Mouse (Mus musculus) gastrocnemius, adult 2 months (tissue): ENCODE data around the gene Vmn1r85. TPM values are rescaled to one million over a fixed set of nuclear protein-coding genes. Genes with fewer than 3 reads are reported as not detected.
"Not testable (repeated sequence)": the region's sequence is repeated elsewhere in the genome, so short reads cannot be mapped to it uniquely, and the experiment has no call there.

ENCODE experiments used
- DNase-seq: peaks from one replicate; pipeline ENCODE4 v3.0.0; 2022
- H3K27ac ChIP-seq: fragments of 200-600 bp; 2 replicates; pipeline ENCODE4 v1.8.1; 2022; ENCODE audit warnings: mild to moderate bottlenecking
- H3K4me3 ChIP-seq: fragments of 200-600 bp; 2 replicates; pipeline ENCODE4 v1.8.1; 2022; ENCODE audit warnings: mild to moderate bottlenecking, moderate library complexity
- CTCF ChIP-seq: fragments of 200-600 bp; IDR thresholded peaks from 2 replicates; pipeline ENCODE4 v1.8.1; 2022; ENCODE audit warnings: antibody characterized with exemption, mild to moderate bottlenecking, moderate library complexity
- intact Hi-C: fragments of 180-260 bp; cut with DNase I; formaldehyde crosslinking; loops from one replicate; pipeline ENCODE4 v1.15.1; 2025
- long read RNA-seq, 2 experiments: library from polyadenylated mRNA; stranded (forward); transcript quantifications; one replicate each; pipeline ENCODE4 v2.0.0; 2021
- total RNA-seq, 2 experiments: library from RNA; stranded (reverse); gene quantifications; 2 replicates each; pipeline ENCODE4 v1.2.3; 2021

Gene Vmn1r85
- total RNA-seq: not detected
- long read RNA-seq, experiment 1: 0 reads
- long read RNA-seq, experiment 2: 0 reads

GRCm38 (mm10) chr7:13095073-13095472 lies at the start of gene Vmn1r85:
Gene Vmn1r85 (minus strand): TSS chr7:13095173.
- no peak within 1 kb of the TSS for H3K4me3 ChIP-seq
- intact Hi-C loops: no loop called here
- no peak within 1 kb of the TSS for H3K27ac ChIP-seq
- no peak for DNase-seq
- TF ChIP-seq CTCF: no peak

GRCm38 (mm10) chr7:13140057-13140456 lies 45.1 kb upstream of the Vmn1r85 start, which contains the start of gene Vmn1r87:
Gene Vmn1r87 (minus strand): TSS chr7:13140157.
- no peak for DNase-seq
- H3K4me3 ChIP-seq: no peak within 1 kb of the TSS
- H3K27ac ChIP-seq: no peak within 1 kb of the TSS
- no peak for TF ChIP-seq CTCF
- intact Hi-C loops: no loop called here

GRCm38 (mm10) chr7:13137340-13137739 lies 42.4 kb upstream of the Vmn1r85 start:
- intact Hi-C loops: no loop called here
- TF ChIP-seq CTCF: no peak
- Histone ChIP-seq H3K27ac (no peak overlapping the region), H3K4me3 (no peak overlapping the region)
- no peak for DNase-seq

- intact Hi-C loops: no loop called here
- DNase-seq: no peak
- no peak overlapping the region for H3K4me3 ChIP-seq
- TF ChIP-seq CTCF: no peak
- no peak overlapping the region for H3K27ac ChIP-seq
These were observed 36.9 kb upstream of the Vmn1r85 start for GRCm38 (mm10) chr7:13131856-13132255.

GRCm38 (mm10) chr7:13123554-13124153 lies 28.7 kb upstream of the Vmn1r85 start:
- intact Hi-C loops, H3K27ac ChIP-seq, DNase-seq, H3K4me3 ChIP-seq: not testable (repeated sequence)

- intact Hi-C loops: no loop called here
- no peak for TF ChIP-seq CTCF
- Histone ChIP-seq H3K27ac (no peak within 1 kb of the TSS), H3K4me3 (no peak within 1 kb of the TSS)
- no peak for DNase-seq
These were observed 24.8 kb upstream of the Vmn1r85 start, which contains the start of gene Vmn1r86 for GRCm38 (mm10) chr7:13119817-13120216. Gene Vmn1r86 (minus strand): TSS chr7:13119917.

- intact Hi-C loops: no loop called here
These were observed 22.7 kb downstream of the Vmn1r85 start for GRCm38 (mm10) chr7:13072293-13072692.

GRCm38 (mm10) chr7:13063399-13063798 lies 31.6 kb downstream of the Vmn1r85 start:
- DNase-seq, intact Hi-C loops, H3K27ac ChIP-seq, H3K4me3 ChIP-seq: not testable (repeated sequence)
- TF ChIP-seq CTCF: peak; percentile 52

More at GRCm38 (mm10) chr7:13072293-13072692, 22.7 kb downstream of the Vmn1r85 start:
- H3K27ac ChIP-seq: no peak overlapping the region
- no peak overlapping the region for H3K4me3 ChIP-seq
- no peak for DNase-seq
- TF ChIP-seq CTCF: no peak; the same call in 1 of the 2 replicates

- intact Hi-C loops: loop anchor here (10.0 kb wide), 1 partner anchor 575 kb away; no protein-coding TSS in a partner anchor
- Histone ChIP-seq H3K4me3 (no peak overlapping the region), H3K27ac (no peak overlapping the region)
- TF ChIP-seq CTCF: no peak
- no peak for DNase-seq
These were observed 35.4 kb downstream of the Vmn1r85 start for GRCm38 (mm10) chr7:13059536-13059935.

- Histone ChIP-seq H3K4me3 (no peak overlapping the region), H3K27ac (no peak overlapping the region)
- intact Hi-C loops: loop anchor here (10.0 kb wide), 1 partner anchor 572 kb away; no protein-coding TSS in a partner anchor
- no peak; the same call in 1 of the 2 replicates for TF ChIP-seq CTCF
- DNase-seq: no peak
These were observed 37.9 kb downstream of the Vmn1r85 start for GRCm38 (mm10) chr7:13056913-13057700.

GRCm38 (mm10) chr7:13054287-13055010 lies 40.5 kb downstream of the Vmn1r85 start, which contains the start of gene Mzf1:
Gene Mzf1 (minus strand): TSS chr7:13054764.
- Histone ChIP-seq H3K4me3 (peak within 1 kb of the TSS; percentile 91), H3K27ac (peak within 1 kb of the TSS; percentile 94)
- intact Hi-C loops: loop anchor here (5.0 to 10.0 kb wide), 3 partner anchors 157 to 570 kb away; partner anchors contain the start of genes Lig1, Zscan22 and Zswim9
- no peak for TF ChIP-seq CTCF
- peak; percentile 94 for DNase-seq

- no peak for TF ChIP-seq CTCF
- DNase-seq: no peak
- peak overlapping the region; percentile 94 for H3K27ac ChIP-seq
- intact Hi-C loops: loop anchor here (5.0 to 10.0 kb wide), 3 partner anchors 157 to 569 kb away; partner anchors contain the start of genes Lig1, Zscan22 and Zswim9
- peak overlapping the region; percentile 91 for H3K4me3 ChIP-seq
These were observed 41.0 kb downstream of the Vmn1r85 start for GRCm38 (mm10) chr7:13053961-13054286.
